Mouse (Mus musculus): Measurements from ENCODE around the gene Palm2.

- no peak for TF ChIP-seq CTCF (conservative IDR thresholded peaks at IDR 0.05; ENCODE audit: low read length)
- TF ChIP-seq POU5F1 (IDR thresholded peaks at IDR 0.05; ENCODE audit: borderline replicate concordance, low read length), result no peak
- TF ChIP-seq NANOG (IDR thresholded peaks at IDR 0.05; ENCODE audit: borderline replicate concordance, low read length), result no peak
Observed at GRCm38 (mm10) chr4:57733445-57733844, 299.4 kb downstream of the Palm2 start.

Data from E14TG2a.4 (cell line).